Mouse (Mus musculus) adrenal gland, adult 8-10 months (tissue): ENCODE measurements around the gene Usp1. TPM values are rescaled to one million over a fixed set of nuclear protein-coding genes. Genes with fewer than 3 reads are reported as not detected.

ENCODE experiments used
- DNase-seq: peaks from one replicate; pipeline ENCODE4 v3.0.0; 2022
- total RNA-seq, 4 experiments: library from RNA; stranded (reverse); gene quantifications; 2 replicates each; pipeline ENCODE4 v1.2.4; 2022

Usp1 gene
- total RNA-seq, 4 experiments from 2014 or later: 25.9 to 34.6 (median 29.9) TPM

DNA sequence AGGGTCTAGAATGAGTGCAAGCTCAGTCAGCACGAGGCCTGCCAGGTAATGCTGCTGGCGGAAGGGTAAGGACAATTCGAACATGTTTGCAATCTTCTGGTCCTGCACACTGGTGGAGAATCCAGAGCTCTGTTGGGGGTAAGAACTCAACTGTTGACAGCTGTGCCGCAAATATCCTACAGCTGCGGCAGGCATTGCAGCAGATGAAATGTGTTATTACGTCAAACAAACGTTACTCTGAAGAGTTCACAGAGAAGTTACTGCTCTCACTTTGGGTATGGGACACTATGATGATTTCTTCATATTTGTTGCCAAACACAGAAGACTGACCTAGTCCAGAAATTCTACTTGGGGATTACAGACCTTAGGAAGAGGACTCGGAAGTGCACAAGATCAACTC is 61.1 kb downstream of the Usp1 start:
- DNase-seq: no peak

Other genes with a start within 250 kb of the Usp1 start
- under 1 TPM in 1 of 4 experiments, not detected in 3; 0.28 TPM for gene L1td1, start 197.1 kb upstream of the Usp1 start, total RNA-seq
- gene Kank4, start 106.3 kb upstream of the Usp1 start, total RNA-seq: 1 to 10 TPM; 3.1 to 4.2 (median 4.0) TPM
- not detected for gene I0C0044D17Rik, start 100.0 kb upstream of the Usp1 start, total RNA-seq
- gene Angptl3, start 107.1 kb downstream of the Usp1 start, total RNA-seq: 1 to 10 TPM in 1 of 4 experiments, under 1 TPM in 2, not detected in 1; 0.25 to 1.2 (median 0.31) TPM
- gene Dock7, start 197.1 kb downstream of the Usp1 start, total RNA-seq: 10 to 100 TPM; 51.0 to 56.0 (median 52.8) TPM